Mouse (Mus musculus): ENCODE data around the gene Tmem203.

Tmem203 gene

DNA sequence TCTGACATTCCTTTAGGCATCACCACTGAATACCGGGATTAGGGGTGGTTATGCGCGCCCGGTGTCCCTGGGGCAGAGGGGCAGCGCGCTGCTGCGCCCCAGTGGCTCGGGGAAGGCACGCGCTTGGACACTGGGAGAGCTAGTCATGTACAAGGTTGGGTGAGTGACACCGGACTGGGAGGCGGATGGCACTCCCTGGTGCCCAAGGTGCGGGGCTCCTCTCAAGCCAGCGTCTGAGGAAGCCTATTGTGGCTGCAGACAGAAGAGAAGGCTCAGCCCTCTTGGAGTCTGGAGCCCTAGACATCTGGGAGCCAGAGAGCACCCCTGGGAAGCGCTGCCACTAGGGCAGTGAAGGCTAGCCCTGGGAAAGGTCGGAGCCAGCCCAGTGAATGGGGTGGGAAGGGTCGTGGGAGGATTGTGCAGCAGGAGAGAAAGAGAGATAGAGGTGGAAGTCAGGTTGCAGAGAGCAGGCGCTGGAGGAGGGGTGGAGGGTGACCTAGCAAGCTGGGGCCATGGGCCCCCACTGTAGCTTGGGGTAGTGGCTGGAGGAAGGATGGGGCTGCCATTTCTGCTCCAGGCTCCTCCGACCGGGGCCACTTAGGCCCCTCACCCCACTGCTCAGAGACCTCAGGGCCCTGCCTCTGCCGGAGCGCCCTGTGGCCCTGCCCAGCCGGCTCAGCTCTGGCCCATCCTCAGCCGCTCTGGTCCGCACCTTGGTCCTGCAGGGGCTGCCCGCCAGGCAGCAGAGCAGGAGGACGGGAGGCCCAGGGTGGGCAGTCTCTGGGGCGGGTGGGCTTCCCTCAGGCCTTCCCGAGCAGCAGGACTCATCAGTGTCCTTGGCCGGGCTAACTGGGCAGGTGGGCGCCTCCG, 36.2 kb downstream of the Tmem203 start:
- no peak for DNase-seq (ENCODE audit: low spot score)

DNA sequence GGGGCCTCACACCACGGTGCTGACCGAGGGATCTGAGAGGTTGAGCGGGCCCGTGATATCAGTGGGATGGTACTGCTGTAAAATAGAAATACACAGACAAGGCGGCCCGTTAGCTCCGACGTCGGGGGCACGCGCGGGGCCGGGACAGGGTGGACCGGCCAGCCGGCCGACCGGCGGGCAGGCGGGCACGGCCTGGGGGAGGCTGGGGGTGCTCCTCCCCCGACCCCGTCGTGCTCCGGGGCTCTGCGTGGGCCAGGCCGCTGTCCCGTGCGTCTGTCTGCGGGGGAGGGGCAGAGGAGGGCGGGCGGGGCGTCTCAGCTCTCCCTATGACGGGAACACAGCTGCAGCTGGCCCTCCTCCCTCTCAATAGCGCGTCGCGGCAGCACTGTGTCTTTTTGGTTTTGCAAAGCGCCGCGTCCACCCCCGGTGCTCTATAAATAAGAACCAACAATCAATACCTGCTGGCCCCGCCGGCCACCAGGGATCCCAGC, 36.9 kb downstream of the Tmem203 start:
- no peak for DNase-seq (ENCODE audit: low spot score)

DNA sequence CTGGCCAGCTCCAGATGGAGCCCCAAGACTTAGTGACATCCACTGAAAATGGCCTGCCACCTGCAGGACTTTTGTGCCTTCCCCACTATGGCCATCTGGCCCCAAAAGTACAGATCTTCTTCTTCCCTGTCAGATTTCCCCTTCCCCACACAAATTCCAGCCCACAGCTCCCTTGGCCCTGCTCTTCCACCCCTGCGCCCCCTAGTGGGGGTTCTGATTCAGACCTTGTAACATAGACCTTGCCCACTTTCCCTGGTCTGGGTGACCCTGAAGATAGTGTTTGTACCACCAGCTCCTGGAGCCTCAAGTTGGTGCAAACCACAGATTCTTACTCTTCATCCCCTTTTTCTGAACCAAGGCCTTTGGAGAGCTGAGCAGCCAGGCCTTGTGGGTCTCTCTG, 37.6 kb downstream of the Tmem203 start:
- DNase-seq (ENCODE audit: low spot score) = peak; percentile 72

DNA sequence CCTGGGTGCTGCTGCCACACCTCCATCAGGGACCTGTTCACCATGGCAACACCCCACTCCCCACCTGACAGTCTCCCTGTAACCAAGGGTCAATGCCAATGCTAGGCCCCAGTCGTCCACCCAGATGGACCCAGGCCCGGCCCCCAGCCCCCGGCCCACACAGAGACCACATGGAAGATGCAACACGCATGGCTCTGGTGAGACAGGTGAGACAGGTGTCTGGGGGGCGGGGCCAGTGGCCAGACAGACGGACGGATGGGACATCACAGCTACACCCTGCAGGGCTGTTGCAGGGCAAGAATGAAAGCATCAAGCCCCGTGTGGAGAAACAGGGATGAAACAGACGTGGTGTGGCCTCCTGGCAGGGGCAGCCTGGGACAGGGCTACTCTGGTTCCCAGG, 38.5 kb downstream of the Tmem203 start:
- no peak for DNase-seq (ENCODE audit: low spot score)

DNA sequence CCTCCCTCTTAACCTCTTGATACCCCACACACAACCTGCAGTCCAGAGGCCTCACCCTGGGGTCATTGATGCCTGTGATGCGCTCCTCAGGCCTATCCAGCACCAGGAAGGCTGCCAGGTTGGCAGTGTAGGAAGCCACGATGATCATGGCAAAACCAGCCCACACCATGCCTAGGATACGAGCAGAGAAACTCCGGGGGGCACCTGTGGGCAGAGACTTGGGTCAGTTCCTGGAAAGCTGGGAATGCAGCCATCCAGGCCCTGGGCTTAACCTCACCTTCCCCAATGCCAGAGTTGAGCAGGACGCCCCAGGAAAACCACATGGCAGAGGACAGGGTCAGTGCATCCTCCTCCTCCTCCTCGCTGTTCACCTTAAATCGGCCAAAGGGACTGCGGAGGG, 41.9 kb downstream of the Tmem203 start:
- no peak for DNase-seq (ENCODE audit: low spot score)

DNA sequence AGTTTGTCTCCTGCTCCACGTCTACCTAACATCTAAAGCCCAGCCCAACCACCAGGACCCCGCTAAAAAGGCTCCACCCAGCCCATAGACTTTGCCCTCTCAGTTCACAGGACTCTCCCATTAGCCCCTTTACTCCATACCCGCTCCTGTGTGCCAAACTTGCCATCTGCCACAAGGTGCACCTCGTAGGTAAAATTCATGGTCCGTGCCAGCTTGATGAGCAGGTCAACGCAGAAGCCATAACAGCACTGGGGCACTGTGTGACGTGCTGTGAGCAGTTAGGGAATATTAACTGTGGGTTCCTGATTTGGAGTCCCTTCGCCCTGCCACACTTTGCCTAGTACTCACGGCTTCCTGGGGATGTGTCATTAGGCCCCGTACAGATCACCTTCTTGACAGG, 42.8 kb downstream of the Tmem203 start:
- DNase-seq (ENCODE audit: low spot score) = no peak

DNA sequence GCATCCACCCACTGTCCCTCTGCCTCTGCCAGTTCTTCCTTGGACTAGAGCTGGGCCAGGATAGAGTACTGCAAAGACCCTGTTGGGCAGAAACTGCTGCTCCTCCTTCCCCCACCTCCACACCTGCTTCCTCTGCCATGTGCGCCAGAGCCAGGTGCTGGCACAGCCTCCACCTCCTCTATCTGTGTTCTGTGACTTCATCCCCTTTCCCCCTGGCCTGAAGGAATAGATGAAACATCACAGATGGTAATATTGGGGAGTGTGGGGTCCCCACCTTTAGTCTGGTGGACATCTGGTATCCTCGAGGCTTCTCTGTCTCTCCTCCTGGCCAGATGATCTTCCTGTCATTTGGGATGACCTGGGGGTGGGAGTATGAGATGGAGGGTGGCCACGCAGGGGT, 48.2 kb downstream of the Tmem203 start:
- no peak for DNase-seq (ENCODE audit: low spot score)

DNA sequence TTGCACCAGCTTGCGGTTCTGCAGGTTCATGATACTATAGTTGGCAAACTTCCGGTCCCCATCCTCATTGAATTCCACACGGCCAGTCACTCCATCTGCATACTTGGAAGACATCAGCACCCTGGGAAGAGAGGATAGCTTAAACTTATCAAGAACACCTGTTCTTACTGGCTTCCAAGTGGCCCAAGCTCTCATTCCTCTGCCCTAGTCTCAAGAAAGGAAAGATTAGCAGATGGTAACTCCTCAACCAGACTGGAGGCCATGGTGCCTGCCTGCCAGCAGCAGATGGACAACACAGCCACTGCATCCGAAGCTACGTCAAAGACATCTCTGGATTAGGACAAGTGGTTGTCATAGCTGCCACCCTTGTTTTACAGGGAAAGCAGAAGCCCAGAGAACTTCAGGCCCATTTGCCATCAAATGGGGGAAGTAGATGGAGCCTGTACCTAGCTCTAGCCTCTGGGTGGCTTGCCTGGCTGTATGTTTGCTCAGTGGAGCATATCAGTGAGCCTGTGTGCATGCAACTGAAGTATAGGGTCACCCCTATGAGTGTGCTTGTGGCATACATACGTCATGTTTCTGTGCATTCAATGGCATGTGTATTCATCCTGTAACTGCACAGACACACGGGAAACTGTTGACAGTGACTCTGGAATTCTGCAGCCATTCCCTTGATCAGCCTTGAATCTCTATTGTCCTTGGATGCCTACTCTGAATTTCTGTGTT, 48.9 kb downstream of the Tmem203 start:
- no peak for DNase-seq (ENCODE audit: low spot score)

DNA sequence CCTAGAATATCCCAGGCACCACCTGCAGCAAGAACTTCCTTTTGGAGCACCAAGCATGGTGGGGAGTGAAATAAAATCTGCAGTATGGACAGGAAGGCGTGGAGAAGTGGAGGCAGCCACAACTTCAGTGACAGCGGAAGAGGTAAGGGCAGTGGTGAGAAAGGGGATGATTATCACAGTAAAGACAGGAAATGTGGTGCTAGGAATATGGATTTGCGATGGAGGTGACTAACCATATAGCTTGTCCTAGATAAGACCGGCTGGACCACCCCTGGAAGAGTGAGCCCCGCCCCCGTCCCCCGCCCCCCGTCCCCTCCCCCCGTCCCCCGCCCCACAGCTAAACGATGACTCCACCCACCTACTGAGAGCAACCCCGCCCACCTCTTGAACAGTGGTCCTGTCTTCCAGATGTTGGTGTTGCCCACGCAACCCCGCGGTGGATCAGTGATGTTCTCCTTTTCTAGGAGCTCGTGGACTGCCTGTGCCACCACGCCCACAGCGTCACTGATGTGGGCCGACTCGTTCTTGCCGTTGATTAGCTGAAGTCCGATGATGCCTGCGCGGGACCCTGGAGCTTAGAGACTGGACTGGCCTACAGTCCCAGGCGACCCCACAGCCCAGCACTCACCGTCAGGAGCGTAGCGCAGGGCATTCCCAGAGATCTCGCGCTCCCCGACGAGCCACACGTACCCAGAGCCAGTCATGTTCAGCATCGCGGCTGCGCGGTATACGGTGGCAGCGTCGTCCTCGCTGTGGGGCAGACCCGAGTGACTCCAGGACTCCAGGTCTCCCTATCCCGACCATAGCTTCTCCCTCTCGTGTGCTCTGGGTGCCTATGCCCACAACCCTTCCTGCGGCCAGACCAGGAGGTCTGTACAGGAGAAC, 49.7 kb downstream of the Tmem203 start:
- no peak for DNase-seq (ENCODE audit: low spot score)
